ENCODE assay signal across 9 mouse cellular contexts in the genomic region with DNA sequence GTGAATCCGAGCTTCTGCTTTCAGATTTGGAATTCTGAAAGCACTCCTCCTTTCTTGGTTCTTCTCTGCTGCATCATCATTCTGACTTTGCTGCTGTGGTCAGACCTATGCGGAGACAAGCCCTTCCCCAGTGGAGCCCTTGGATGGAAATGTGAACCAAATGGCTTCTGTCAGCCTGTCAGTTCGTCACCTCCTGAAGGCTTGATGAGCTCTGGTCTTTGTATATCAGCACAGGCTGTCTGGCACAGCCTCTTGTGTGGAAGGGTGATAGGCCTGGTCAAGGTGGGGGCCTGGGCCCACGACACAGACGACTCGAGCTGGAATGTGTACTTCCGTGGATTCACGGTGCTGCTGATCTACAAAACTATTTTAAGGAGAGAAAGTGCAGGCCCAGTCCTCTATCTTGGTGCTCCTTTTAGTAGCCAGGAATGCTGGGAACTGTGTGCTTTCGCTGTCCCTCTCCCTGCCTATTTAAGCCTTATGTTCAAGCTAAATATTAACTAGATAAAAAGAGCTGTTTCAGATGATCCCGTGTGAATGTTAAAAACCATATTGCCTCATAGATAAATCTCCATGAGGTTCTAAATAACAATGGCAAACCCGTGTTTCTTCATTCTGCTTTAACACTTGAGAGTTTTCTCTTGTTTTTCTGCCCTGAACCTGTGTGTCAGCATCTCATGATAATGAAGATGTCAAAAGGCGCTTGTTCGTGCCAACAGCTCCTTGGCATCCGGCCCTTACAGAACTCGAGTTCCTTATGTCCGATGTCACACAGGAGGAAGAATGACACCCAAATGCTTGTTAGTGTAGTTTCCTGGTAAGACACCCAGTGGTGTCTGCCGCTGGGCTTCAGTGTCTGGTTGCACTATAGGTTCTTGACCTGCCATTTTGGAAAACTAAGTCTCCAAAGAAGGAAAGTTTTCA. TPM values are rescaled to one million over a fixed set of nuclear protein-coding genes. Genes with fewer than 3 reads are reported as not detected.
DNase-seq lines count a peak whose midpoint lies in the region; ATAC-seq and TF ChIP-seq lines count a peak whose summit lies in the region.
"Had no signal": no experiment of that assay in that cellular context is flagged by ENCODE, and none has a peak within 500 bp of the region (broad histone marks: within the 10 kb centered on the region; RNA-seq: fewer than 3 reads in every experiment).

A gene (minus strand): TSS at position 37 of the 924 bp plus-strand sequence.

- H3K4me1 ChIP-seq in stomach, embryonic 14.5 days (ENCODE audit: control insufficient read depth, insufficient read depth, low read length) = no peaks in the 10 kb centered on the region; the same call in 1 of the 2 replicates
- peaks cover 7% of the 10 kb centered on the region; the same call in 1 of the 2 replicates for H3K4me1 ChIP-seq in stomach, postnatal 0 days (replicated peaks; ENCODE audit: control insufficient read depth, insufficient read depth)
- H3K4me1 ChIP-seq in hindbrain, embryonic 13.5 days (replicated peaks) = peaks cover 22% of the 10 kb centered on the region

- TF ChIP-seq CTCF in stomach, postnatal 0 days (IDR thresholded peaks at IDR 0.05; ENCODE audit: low read depth) = no peak

- no peak within 1 kb of the TSS for H3K9ac ChIP-seq in stomach, embryonic 14.5 days (replicated peaks; ENCODE audit: low read depth, low read length)
- no peak within 1 kb of the TSS for H3K9ac ChIP-seq in stomach, postnatal 0 days (ENCODE audit: low read length)
- H3K9ac ChIP-seq in hindbrain, embryonic 13.5 days = no peak within 1 kb of the TSS
- H3K9ac ChIP-seq: midbrain, embryonic 12.5 days had no signal

- WGBS in stomach, embryonic 14.5 days = 49% methylated on average over 17 of the region's 17 CpGs
- WGBS in stomach, postnatal 0 days = 54% methylated on average over 17 of the region's 17 CpGs
- WGBS in hindbrain, embryonic 13.5 days = 79% methylated on average over 17 of the region's 17 CpGs

- no peak within 1 kb of the TSS for H3K4me2 ChIP-seq in stomach, embryonic 14.5 days (replicated peaks; ENCODE audit: low read depth, low read length)
- no peak within 1 kb of the TSS for H3K4me2 ChIP-seq in stomach, postnatal 0 days (replicated peaks; ENCODE audit: low read depth)
- H3K4me2 ChIP-seq in hindbrain, embryonic 13.5 days = no peak within 1 kb of the TSS
- H3K4me2 ChIP-seq: midbrain, embryonic 12.5 days had no signal

- no peaks in the 10 kb centered on the region for H3K27me3 ChIP-seq in stomach, embryonic 14.5 days (ENCODE audit: control insufficient read depth, insufficient read depth, low read length)
- no peaks in the 10 kb centered on the region for H3K27me3 ChIP-seq in stomach, postnatal 0 days (ENCODE audit: control insufficient read depth, insufficient read depth, low read length)
- no peaks in the 10 kb centered on the region for H3K27me3 ChIP-seq in hindbrain, embryonic 13.5 days
- H3K27me3 ChIP-seq: midbrain, embryonic 12.5 days had no signal

- no peak within 1 kb of the TSS for H3K4me3 ChIP-seq in stomach, embryonic 14.5 days (ENCODE audit: low read depth, low read length)
- no peak within 1 kb of the TSS for H3K4me3 ChIP-seq in stomach, postnatal 0 days (ENCODE audit: low read depth, low read length)
- H3K4me3 ChIP-seq in hindbrain, embryonic 13.5 days = no peak within 1 kb of the TSS
- H3K4me3 ChIP-seq: midbrain, embryonic 12.5 days had no signal

- no peak within 1 kb of the TSS; the same call in 1 of the 2 replicates for H3K27ac ChIP-seq in stomach, embryonic 14.5 days (ENCODE audit: low read length)
- H3K27ac ChIP-seq in stomach, postnatal 0 days (replicated peaks) = no peak within 1 kb of the TSS
- H3K27ac ChIP-seq in hindbrain, embryonic 13.5 days = no peak within 1 kb of the TSS
- H3K27ac ChIP-seq: midbrain, embryonic 12.5 days had no signal

- no peaks in the 10 kb centered on the region for H3K36me3 ChIP-seq in stomach, embryonic 14.5 days (ENCODE audit: control insufficient read depth, insufficient read depth, low read length)
- H3K36me3 ChIP-seq in stomach, postnatal 0 days (ENCODE audit: control insufficient read depth, insufficient read depth, low read length) = peaks cover 9% of the 10 kb centered on the region; the same call in 1 of the 2 replicates
- H3K36me3 ChIP-seq in hindbrain, embryonic 13.5 days = peaks cover 32% of the 10 kb centered on the region

- DNase-seq in cerebellum, postnatal 36 days = peak; percentile 26 to 31
- DNase-seq in cerebellum, adult 8-10 months = no peak
- no peak for DNase-seq in stomach, postnatal 0 days (ENCODE audit: low spot score)
- no peak for DNase-seq in layer of hippocampus, postnatal 36 days
- DNase-seq in ovary, postnatal 10 days (ENCODE audit: low spot score) = no peak
- DNase-seq in spleen, adult 12 weeks (ENCODE audit: low spot score) = no peak

- TF ChIP-seq EP300 in stomach, postnatal 0 days (optimal IDR thresholded peaks at IDR 0.05) = no peak

- ATAC-seq in stomach, embryonic 14.5 days (ENCODE audit: insufficient number of reproducible peaks, insufficient read depth, low FRiP score, low read depth) = peak; percentile 56; the same call in 1 of the 2 replicates
- no peak for ATAC-seq in stomach, postnatal 0 days (ENCODE audit: low FRiP score, low TSS enrichment)
- no peak for ATAC-seq in hindbrain, embryonic 13.5 days (ENCODE audit: low FRiP score)

- H3K9me3 ChIP-seq in stomach, embryonic 14.5 days (ENCODE audit: control insufficient read depth, low read depth, low read length) = no peaks in the 10 kb centered on the region
- H3K9me3 ChIP-seq in stomach, postnatal 0 days (ENCODE audit: control insufficient read depth, low read length) = no peaks in the 10 kb centered on the region
- H3K9me3 ChIP-seq in hindbrain, embryonic 13.5 days = no peaks in the 10 kb centered on the region
- H3K9me3 ChIP-seq: midbrain, embryonic 12.5 days had no signal

RNA-seq across cellular contexts. Expression of the gene that starts here (rescaled TPM):
- polyA plus RNA-seq in stomach, embryonic 14.5 days (2014; fragmentation: Nextera tagmentation; extraction: Ambion mirVana) = 8.4 and 9.8 TPM in 2 replicates
- 2.0 and 2.3 TPM in 2 replicates for polyA plus RNA-seq in stomach, postnatal 0 days (2015; fragmentation: Nextera tagmentation; extraction: Ambion mirVana)
- total RNA-seq in layer of hippocampus, postnatal 36 days (2021) = 10 to 100 TPM; 78.0 to 92.9 TPM
- polyA plus RNA-seq in hindbrain, embryonic 13.5 days (2015; fragmentation: Nextera tagmentation; extraction: Ambion mirVana) = 5.9 and 6.9 TPM in 2 replicates

Comparison
In these comparisons a context has a peak if more than half of its experiments do, and no peak if none do; other contexts are left out.
1. DNase-seq: peak in cerebellum, postnatal 36 days (2 of 2); none in cerebellum, adult 8-10 months (single experiment), stomach, postnatal 0 days (single experiment), layer of hippocampus, postnatal 36 days (0 of 2), ovary, postnatal 10 days (single experiment) and spleen, adult 12 weeks (single experiment).